Mouse (Mus musculus) megakaryocyte, embryonic 14.5 days (primary cell): ENCODE measurements around the gene Wdhd1.

Experiments
- FLI1 ChIP-seq: IDR thresholded peaks from 2 replicates; pipeline ENCODE4 v1.6.1; 2012; ENCODE audit warnings: low read length, inconsistent platforms, mixed read lengths
- GATA1 ChIP-seq: IDR thresholded peaks from 3 replicates; pipeline ENCODE4 v1.6.1; 2012; ENCODE audit warnings: mixed read lengths, low read length, inconsistent platforms, borderline replicate concordance

DNA sequence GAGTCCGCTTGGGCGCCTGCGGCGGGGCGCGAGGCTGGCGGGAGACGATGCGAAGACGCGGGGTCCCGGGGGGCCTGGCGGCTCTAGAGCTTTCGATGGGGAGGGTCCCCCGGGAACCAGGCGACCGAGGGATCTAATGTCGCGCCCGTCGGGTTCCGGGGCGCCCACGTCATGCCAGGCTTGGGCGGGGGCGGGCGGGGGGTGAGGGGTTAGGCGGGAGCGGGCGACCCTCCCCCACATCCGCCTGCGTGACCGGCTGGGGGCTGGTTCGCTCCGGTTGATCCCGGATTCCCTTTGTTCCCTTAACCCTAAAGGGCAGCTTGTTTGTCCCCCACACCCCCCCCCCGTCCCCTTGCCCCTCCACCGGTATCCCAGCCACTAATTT is 21.7 kb upstream of the Wdhd1 start:
- no peak for TF ChIP-seq GATA1
- no peak for TF ChIP-seq FLI1
